Mouse (Mus musculus) bone marrow macrophage, adult 2 months (primary cell): ENCODE data around the gene Tagap.

Experiments
- CTCF ChIP-seq: IDR thresholded peaks from 2 replicates; pipeline ENCODE4 v1.5.1; 2012; ENCODE audit warnings: low read depth, mild to moderate bottlenecking, low read length, moderate library complexity
- POLR2A ChIP-seq: IDR thresholded peaks from 2 replicates; pipeline ENCODE4 v1.6.1; 2012; ENCODE audit warnings: mild to moderate bottlenecking, low read depth, low read length, borderline replicate concordance

DNA sequence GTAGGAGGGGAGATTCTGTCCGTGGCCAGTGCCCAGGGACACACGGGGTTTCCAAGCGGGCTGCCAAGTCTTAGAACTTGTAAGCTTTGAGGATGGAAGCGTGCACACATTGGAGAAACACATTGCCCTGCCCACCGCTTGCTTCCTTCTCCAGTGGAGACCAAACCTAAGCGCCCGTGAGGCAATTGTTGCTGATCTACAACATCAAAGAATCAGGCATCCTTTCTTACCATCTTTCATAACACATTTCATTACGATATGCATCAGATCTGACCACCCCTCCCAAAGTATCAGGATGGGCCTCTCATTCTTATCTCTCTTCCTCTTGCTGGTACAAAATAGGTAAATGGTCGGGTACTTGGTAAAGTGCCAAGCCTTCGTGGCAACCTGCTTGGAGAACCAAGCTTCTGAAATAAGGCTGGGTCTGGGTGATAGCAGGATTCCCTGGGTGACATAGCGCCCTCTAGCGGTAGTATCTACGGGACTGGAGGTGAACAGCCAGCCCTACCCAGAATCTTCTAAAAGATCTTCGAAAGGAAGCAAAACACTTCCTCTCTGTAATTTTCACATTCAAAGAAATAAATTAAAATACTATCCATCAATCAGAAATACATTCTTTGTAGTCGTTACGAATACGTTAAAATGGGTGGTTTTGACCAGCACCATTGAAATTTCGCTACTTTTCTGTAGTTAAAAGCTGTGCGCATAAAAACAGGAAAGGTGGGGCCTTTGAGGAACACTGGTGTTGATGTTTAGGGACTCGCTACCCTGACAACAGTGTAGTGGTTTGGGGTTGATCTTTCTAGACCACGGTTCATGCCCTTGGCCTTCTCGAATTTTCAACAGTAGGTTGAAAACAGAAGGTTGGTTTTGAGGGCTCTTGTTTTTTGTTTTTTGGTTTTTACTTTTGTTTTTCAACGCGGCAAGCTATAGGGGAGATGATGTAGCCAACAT lies 2.1 kb downstream of the Tagap start:
- TF ChIP-seq CTCF (peak; percentile 93), POLR2A (no peak)
